ENCODE assay signal across 26 mouse cellular contexts in genomic region chr1:80746691-80747463, GRCm38 (mm10). TPM values are rescaled to one million over a fixed set of nuclear protein-coding genes. Genes with fewer than 3 reads are reported as not detected.
A peak's percentile ranks its signal among the peaks of the same experiment; 100 is the strongest.
DNase-seq lines count a peak whose midpoint lies in the region; ATAC-seq and TF ChIP-seq lines count a peak whose summit lies in the region.
"Had no signal": no experiment of that assay in that cellular context is flagged by ENCODE, and none has a peak within 500 bp of the region (broad histone marks: within the 10 kb centered on the region; RNA-seq: fewer than 3 reads in every experiment).

No protein-coding gene starts in this region.

- ATAC-seq in liver, embryonic 11.5 days (replicated peaks; ENCODE audit: low FRiP score), result no peak
- ATAC-seq: forebrain, postnatal 0 days; intestine, embryonic 15.5 days; midbrain, embryonic 15.5 days had no signal

- no peak for DNase-seq in thymus, adult 2 months
- DNase-seq in thymus, adult 18-20 months, result no peak
- DNase-seq in induced T-regulatory cell, adult 2 months (ENCODE audit: low read depth), result peak; percentile 83
- DNase-seq in naive thymus-derived CD4-positive, alpha-beta T cell, adult 2 months (ENCODE audit: low read depth), result peak; percentile 72
- no peak for DNase-seq in liver, embryonic 11.5 days (ENCODE audit: low spot score)
- no peak for DNase-seq in adrenal gland, adult (ENCODE audit: inconsistent age in 2 of 2, low spot score in 1 of 2)
- DNase-seq in frontal cortex, postnatal 10 days (ENCODE audit: low spot score in 2 of 2), result no peak
- DNase-seq: adrenal gland, postnatal 25 days; cerebellum, adult 9-11 months; forebrain, postnatal 0 days; gastrocnemius, postnatal 36 days; heart, postnatal 36 days; kidney, adult 8-10 months; kidney, postnatal 10 days; layer of hippocampus, postnatal 36 days; liver, embryonic 13.5 days; lung, adult 2 months; lung, postnatal 14 days; right cerebral cortex, postnatal 4 days had no signal

- no peaks in the 10 kb centered on the region for H3K9me3 ChIP-seq in liver, embryonic 11.5 days (ENCODE audit: control insufficient read depth, low read length)
- H3K9me3 ChIP-seq: forebrain, embryonic 10.5 days; heart, embryonic 15.5 days; intestine, embryonic 15.5 days; limb, embryonic 13.5 days; liver, embryonic 13.5 days; midbrain, embryonic 15.5 days had no signal

- H3K4me2 ChIP-seq in liver, embryonic 11.5 days, result no peak overlapping the region
- H3K4me2 ChIP-seq: heart, embryonic 15.5 days; hindbrain, embryonic 14.5 days; intestine, embryonic 15.5 days; limb, embryonic 13.5 days; liver, embryonic 13.5 days; midbrain, embryonic 15.5 days had no signal

- H3K36me3 ChIP-seq in thymus, adult 2 months (ENCODE audit: control insufficient read depth, insufficient read depth, low read length), result no peaks in the 10 kb centered on the region
- no peaks in the 10 kb centered on the region for H3K36me3 ChIP-seq in liver, embryonic 11.5 days (ENCODE audit: control insufficient read depth, insufficient read depth, low read length)
- H3K36me3 ChIP-seq: forebrain, embryonic 10.5 days; heart, embryonic 15.5 days; intestine, embryonic 15.5 days; limb, embryonic 13.5 days; liver, embryonic 13.5 days; midbrain, embryonic 15.5 days had no signal

- TF ChIP-seq CTCF in thymus, adult 2 months (IDR thresholded peaks at IDR 0.05; ENCODE audit: borderline replicate concordance, control insufficient read depth, extremely low read depth, insufficient read depth, low read length, poor library complexity), result no peak

- peaks cover 8% of the 10 kb centered on the region for H3K4me1 ChIP-seq in thymus, adult 2 months (replicated peaks; ENCODE audit: control insufficient read depth, insufficient read depth, low read length)
- H3K4me1 ChIP-seq in liver, embryonic 11.5 days (replicated peaks; ENCODE audit: control insufficient read depth, insufficient read depth, low read length), result no peaks in the 10 kb centered on the region
- H3K4me1 ChIP-seq: forebrain, embryonic 10.5 days; heart, embryonic 15.5 days; intestine, embryonic 15.5 days; limb, embryonic 13.5 days; liver, embryonic 13.5 days; midbrain, embryonic 15.5 days had no signal

- H3K27me3 ChIP-seq in thymus, adult 2 months (ENCODE audit: control insufficient read depth, insufficient read depth, low read length), result no peaks in the 10 kb centered on the region
- H3K27me3 ChIP-seq in liver, embryonic 11.5 days (replicated peaks; ENCODE audit: control insufficient read depth, insufficient read depth, low read length), result no peaks in the 10 kb centered on the region
- H3K27me3 ChIP-seq: heart, embryonic 15.5 days; intestine, embryonic 15.5 days; limb, embryonic 13.5 days; liver, embryonic 13.5 days; midbrain, embryonic 15.5 days had no signal

- H3K9ac ChIP-seq in liver, embryonic 11.5 days (ENCODE audit: low read depth, low read length), result no peak overlapping the region
- H3K9ac ChIP-seq: forebrain, postnatal 0 days; heart, embryonic 15.5 days; hindbrain, embryonic 14.5 days; intestine, embryonic 15.5 days; limb, embryonic 13.5 days; liver, embryonic 13.5 days; midbrain, embryonic 15.5 days had no signal

- TF ChIP-seq POLR2A in thymus, adult 2 months (IDR thresholded peaks at IDR 0.05; ENCODE audit: control insufficient read depth, extremely low read depth, insufficient read depth, low read length, poor library complexity), result no peak

- WGBS in thymus, adult 2 months, result 32% methylated on average over 2 of the region's 2 CpGs
- WGBS in liver, embryonic 11.5 days, result 64% methylated on average over 2 of the region's 2 CpGs

- H3K4me3 ChIP-seq in thymus, adult 2 months (ENCODE audit: control insufficient read depth, insufficient read depth, low read length), result no peak overlapping the region
- no peak overlapping the region for H3K4me3 ChIP-seq in liver, embryonic 11.5 days (ENCODE audit: low read depth, low read length)
- H3K4me3 ChIP-seq: forebrain, embryonic 10.5 days; heart, embryonic 15.5 days; intestine, embryonic 15.5 days; layer of hippocampus, adult 2 months; limb, embryonic 13.5 days; liver, embryonic 13.5 days; midbrain, embryonic 15.5 days had no signal

- H3K27ac ChIP-seq in thymus, adult 2 months (ENCODE audit: control insufficient read depth, insufficient read depth, low read length), result peak overlapping the region; percentile 92
- no peak overlapping the region for H3K27ac ChIP-seq in liver, embryonic 11.5 days (ENCODE audit: low read depth, low read length)
- H3K27ac ChIP-seq: forebrain, embryonic 10.5 days; heart, embryonic 15.5 days; hindbrain, embryonic 14.5 days; intestine, embryonic 15.5 days; limb, embryonic 13.5 days; liver, embryonic 13.5 days; midbrain, embryonic 15.5 days had no signal

RNA-seq across cellular contexts. Expression of gene Dock10, which starts 11.4 kb away (rescaled TPM):
- 32.3 and 36.5 TPM in 2 replicates for polyA plus RNA-seq in thymus, adult 2 months (2012; rRNA removed)
- 3.1 and 4.6 TPM in 2 replicates for polyA plus RNA-seq in liver, embryonic 11.5 days (2014; fragmentation: Nextera tagmentation; extraction: Ambion mirVana)

Comparison
In these comparisons a context has a peak if more than half of its experiments do, and no peak if none do; other contexts are left out.
1. DNase-seq: peak in induced T-regulatory cell, adult 2 months (single experiment) and naive thymus-derived CD4-positive, alpha-beta T cell, adult 2 months (single experiment); none in thymus, adult 2 months (single experiment), thymus, adult 18-20 months (0 of 2), liver, embryonic 11.5 days (single experiment), adrenal gland, adult (0 of 2) and frontal cortex, postnatal 10 days (0 of 2).